Mouse (Mus musculus): ENCODE measurements at regions not wholly inside any gene's neighbourhood (a gene's known extent, or its start where the extent isn't known, plus 50 kb on each side); places are given as distances from the start of the nearest gene placed in this dataset.

DNA sequence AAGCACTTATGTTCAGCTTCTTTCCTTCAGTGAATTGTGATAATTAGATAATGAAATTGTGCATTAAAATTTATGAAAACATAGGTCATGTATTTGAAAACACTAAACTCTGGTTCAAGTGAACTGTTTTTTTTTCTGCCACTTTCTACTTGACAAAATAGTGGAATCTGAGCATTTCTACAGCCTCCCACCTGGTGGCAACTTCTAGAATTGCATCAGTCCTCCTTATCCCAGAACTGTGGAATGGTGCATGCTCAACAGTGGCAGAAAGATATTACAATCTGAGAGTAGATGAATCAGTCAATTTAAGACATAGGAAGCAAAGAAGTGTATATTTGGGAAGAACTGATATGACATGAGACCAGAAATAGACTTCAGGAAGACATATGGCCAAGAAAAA is 84.1 kb upstream of the Gm28269 start:
- DNase-seq, result peak; percentile 40

GRCm38 (mm10) chrX:21809212-21809611 is 64.3 kb upstream of the Gm28269 start:
- no peak for DNase-seq

- no peak for DNase-seq
Measured at GRCm38 (mm10) chrX:21801834-21802233, 56.9 kb upstream of the Gm28269 start.

Measured in kidney, postnatal 10 days (tissue).